Mouse (Mus musculus) T-helper 2 cell (primary cell): ENCODE results near the gene Acsl5.

Source experiments
- in situ Hi-C: fragments of 300-600 bp; cut with MboI, MseI; formaldehyde crosslinking; loops from one replicate; pipeline ENCODE4 v1.15.1; 2025; ENCODE audit warnings: high pct_unique_total_duplicates

Acsl5 gene

GRCm38 (mm10) chr19:55284093-55284492 lies 32.4 kb downstream of the Acsl5 start:
- in situ Hi-C loops = no loop called here

- in situ Hi-C loops = no loop called here
Measured at GRCm38 (mm10) chr19:55286034-55286433, 34.3 kb downstream of the Acsl5 start.

GRCm38 (mm10) chr19:55288974-55289373 lies 37.2 kb downstream of the Acsl5 start:
- in situ Hi-C loops = no loop called here

GRCm38 (mm10) chr19:55290621-55291270 lies 39.0 kb downstream of the Acsl5 start:
- in situ Hi-C loops = no loop called here

GRCm38 (mm10) chr19:55292210-55292850 lies 40.6 kb downstream of the Acsl5 start:
- in situ Hi-C loops = no loop called here

- in situ Hi-C loops = no loop called here
Measured at GRCm38 (mm10) chr19:55293175-55293574, 41.4 kb downstream of the Acsl5 start.

GRCm38 (mm10) chr19:55295075-55295474 lies 43.3 kb downstream of the Acsl5 start:
- in situ Hi-C loops = no loop called here

GRCm38 (mm10) chr19:55295556-55295955 lies 43.8 kb downstream of the Acsl5 start:
- in situ Hi-C loops = no loop called here

GRCm38 (mm10) chr19:55296301-55296700 lies 44.6 kb downstream of the Acsl5 start:
- in situ Hi-C loops = no loop called here

GRCm38 (mm10) chr19:55297489-55297888 lies 45.8 kb downstream of the Acsl5 start:
- in situ Hi-C loops = no loop called here

GRCm38 (mm10) chr19:55297961-55298360 lies 46.2 kb downstream of the Acsl5 start:
- in situ Hi-C loops = no loop called here

- in situ Hi-C loops = no loop called here
Measured at GRCm38 (mm10) chr19:55299378-55299777, 47.6 kb downstream of the Acsl5 start.

- in situ Hi-C loops = no loop called here
Measured at GRCm38 (mm10) chr19:55300525-55300924, 48.8 kb downstream of the Acsl5 start.

- in situ Hi-C loops = no loop called here
Measured at GRCm38 (mm10) chr19:55305024-55305423, 53.3 kb downstream of the Acsl5 start.

- in situ Hi-C loops = loop anchor here (5.0 kb wide), 1 partner anchor 55 kb away; no protein-coding TSS in a partner anchor
Measured at GRCm38 (mm10) chr19:55311874-55312273, 60.1 kb downstream of the Acsl5 start.

- in situ Hi-C loops = loop anchor here (5.0 kb wide), 1 partner anchor 56 kb away; no protein-coding TSS in a partner anchor
Measured at GRCm38 (mm10) chr19:55313649-55314048, 61.9 kb downstream of the Acsl5 start.

GRCm38 (mm10) chr19:55315452-55316108 lies 63.8 kb downstream of the Acsl5 start, which contains the start of gene Zdhhc6:
Gene Zdhhc6, minus strand, starts transcription at chr19:55316032.
- in situ Hi-C loops = no loop called here

- in situ Hi-C loops = no loop called here
Measured at GRCm38 (mm10) chr19:55316109-55316714, 64.5 kb downstream of the Acsl5 start, which contains the start of gene Vti1a. Gene Vti1a, plus strand, starts transcription at chr19:55316295.

- in situ Hi-C loops = no loop called here
Measured at GRCm38 (mm10) chr19:55316901-55317300, 65.2 kb downstream of the Acsl5 start.

GRCm38 (mm10) chr19:55319036-55319435 lies 67.3 kb downstream of the Acsl5 start:
- in situ Hi-C loops = no loop called here

- in situ Hi-C loops = no loop called here
Measured at GRCm38 (mm10) chr19:55319521-55319920, 67.8 kb downstream of the Acsl5 start.

GRCm38 (mm10) chr19:55322604-55323003 lies 70.9 kb downstream of the Acsl5 start:
- in situ Hi-C loops = no loop called here
